Mouse (Mus musculus): Measurements from ENCODE around the gene Cntnap5c. TPM values are rescaled to one million over a fixed set of nuclear protein-coding genes. Genes with fewer than 3 reads are reported as not detected.
"Not testable (repeated sequence)": the region's sequence is repeated elsewhere in the genome, so short reads cannot be mapped to it uniquely, and the experiment has no call there.

Gene Cntnap5c
- polyA plus RNA-seq, 1 experiment from 2014 or later, result not detected

DNA sequence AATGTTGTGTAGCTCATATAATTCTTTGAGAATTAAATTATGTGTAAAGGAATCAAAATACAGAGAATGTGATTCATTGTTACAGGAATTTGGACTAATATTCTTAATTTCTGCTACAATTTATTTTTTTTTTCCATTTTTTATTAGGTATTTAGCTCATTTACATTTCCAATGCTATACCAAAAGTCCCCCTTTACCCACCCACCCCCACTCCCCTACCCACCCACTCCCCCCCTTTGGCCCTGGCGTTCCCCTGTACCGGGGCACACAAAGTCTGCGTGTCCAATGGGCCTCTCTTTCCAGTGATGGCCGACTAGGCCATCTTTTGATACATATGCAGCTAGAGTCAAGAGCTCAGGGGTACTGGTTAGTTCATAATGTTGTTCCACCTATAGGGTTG, 86.4 kb downstream of the Cntnap5c start:
- not testable (repeated sequence) for H3K27me3 ChIP-seq (replicated peaks); H3K9me3 ChIP-seq (replicated peaks); ATAC-seq; H3K4me2 ChIP-seq; H3K27ac ChIP-seq; H3K9ac ChIP-seq; H3K4me1 ChIP-seq; H3K36me3 ChIP-seq; H3K4me3 ChIP-seq
- WGBS (ENCODE audit: insufficient replicate concordance), result no CpG with 5 or more reads among the region's 4 CpGs

DNA sequence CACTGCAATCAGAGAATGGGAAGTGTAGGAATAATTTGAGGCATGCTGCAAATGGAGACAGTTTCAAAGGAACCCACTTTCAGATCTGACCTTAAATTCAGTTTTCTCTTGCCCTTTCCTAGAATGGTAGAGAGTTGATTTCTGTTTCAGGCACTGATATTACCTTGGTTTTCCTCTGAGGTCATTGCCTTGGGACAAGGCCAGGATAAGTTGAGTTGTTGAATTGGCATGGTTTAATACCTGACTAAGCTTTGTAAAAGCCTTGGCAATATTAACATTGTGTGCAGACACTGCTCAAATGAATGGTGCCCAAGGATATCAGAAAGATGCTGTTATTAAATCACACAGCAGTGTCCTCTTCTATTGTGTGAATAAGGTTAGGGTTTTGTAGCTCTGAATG, 96.6 kb downstream of the Cntnap5c start:
- H3K4me1 ChIP-seq, result no peaks in the 10 kb centered on the region
- H3K9me3 ChIP-seq (replicated peaks), result no peaks in the 10 kb centered on the region; the same call in 1 of the 2 replicates
- no peak overlapping the region for H3K4me2 ChIP-seq
- no peaks in the 10 kb centered on the region for H3K36me3 ChIP-seq
- no peak for ATAC-seq
- no peaks in the 10 kb centered on the region for H3K27me3 ChIP-seq (replicated peaks)
- no peak overlapping the region for H3K27ac ChIP-seq
- H3K4me3 ChIP-seq, result no peak overlapping the region
- no peak overlapping the region for H3K9ac ChIP-seq

DNA sequence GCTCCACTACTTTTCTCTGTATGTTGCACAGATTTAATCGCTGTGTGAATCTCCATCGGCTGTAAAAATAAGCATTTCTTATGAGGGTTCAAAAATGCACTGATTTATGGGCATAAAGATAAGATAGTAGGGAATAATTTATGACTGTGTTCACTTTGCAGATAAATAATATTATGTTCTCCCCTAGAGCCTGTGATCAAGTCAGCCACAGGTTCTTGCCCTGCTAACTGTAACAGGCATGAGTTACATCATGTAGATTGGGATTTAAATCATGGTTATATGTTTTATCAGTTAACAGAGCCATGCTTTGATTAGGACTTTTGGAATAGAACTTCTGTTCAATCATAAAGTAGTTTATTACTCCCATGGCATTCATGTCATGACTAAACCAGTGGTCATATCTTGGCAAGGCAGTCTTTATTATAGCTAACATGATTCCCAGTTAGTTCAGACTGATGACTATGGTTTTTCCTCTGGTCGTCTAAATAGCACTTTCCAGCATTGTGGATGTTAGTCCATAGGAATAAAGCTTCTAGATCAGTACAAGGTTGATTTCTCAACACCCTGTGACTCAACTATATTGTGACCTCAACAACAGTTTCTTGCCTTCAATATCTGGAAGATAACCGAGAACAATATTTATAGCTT, 118.5 kb downstream of the Cntnap5c start:
- no peak overlapping the region for H3K4me3 ChIP-seq
- no peak for ATAC-seq
- no peaks in the 10 kb centered on the region for H3K36me3 ChIP-seq
- H3K4me2 ChIP-seq, result no peak overlapping the region
- H3K4me1 ChIP-seq, result no peaks in the 10 kb centered on the region
- no peaks in the 10 kb centered on the region for H3K27me3 ChIP-seq (replicated peaks)
- no peak overlapping the region for H3K27ac ChIP-seq
- WGBS (ENCODE audit: insufficient replicate concordance), result 63% methylated on average over 4 of the region's 4 CpGs
- H3K9me3 ChIP-seq (replicated peaks), result no peaks in the 10 kb centered on the region
- H3K9ac ChIP-seq, result no peak overlapping the region

DNA sequence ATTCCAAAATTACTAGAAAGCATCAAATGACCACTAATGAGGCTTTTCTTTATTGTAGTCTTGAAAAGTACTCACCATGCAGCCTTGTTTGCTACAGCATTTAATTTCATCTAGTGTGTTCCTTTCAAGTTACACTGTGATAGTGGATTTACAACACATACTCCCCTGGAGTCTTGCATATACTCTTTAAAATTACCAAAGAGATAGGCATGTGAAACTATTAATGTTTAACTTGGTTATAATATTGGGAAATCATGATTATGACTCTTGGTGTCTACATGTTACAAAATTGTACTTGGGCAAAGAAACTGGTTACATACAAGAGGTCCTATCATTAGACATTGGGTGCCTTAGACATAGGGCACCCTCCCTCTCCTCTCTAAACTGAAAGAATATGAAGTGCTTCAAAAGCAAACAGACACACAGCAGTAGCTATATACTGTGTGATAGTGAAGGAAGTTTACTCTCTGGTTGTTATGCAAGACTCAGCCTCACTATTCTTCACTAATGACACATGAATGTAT, 142.5 kb downstream of the Cntnap5c start:
- Histone ChIP-seq H3K36me3 (no peaks in the 10 kb centered on the region), H3K9ac (no peak overlapping the region), H3K27me3 (replicated peaks) (no peaks in the 10 kb centered on the region), H3K9me3 (replicated peaks) (no peaks in the 10 kb centered on the region), H3K4me1 (no peaks in the 10 kb centered on the region), H3K27ac (no peak overlapping the region), H3K4me2 (no peak overlapping the region), H3K4me3 (no peak overlapping the region)
- no peak for ATAC-seq

DNA sequence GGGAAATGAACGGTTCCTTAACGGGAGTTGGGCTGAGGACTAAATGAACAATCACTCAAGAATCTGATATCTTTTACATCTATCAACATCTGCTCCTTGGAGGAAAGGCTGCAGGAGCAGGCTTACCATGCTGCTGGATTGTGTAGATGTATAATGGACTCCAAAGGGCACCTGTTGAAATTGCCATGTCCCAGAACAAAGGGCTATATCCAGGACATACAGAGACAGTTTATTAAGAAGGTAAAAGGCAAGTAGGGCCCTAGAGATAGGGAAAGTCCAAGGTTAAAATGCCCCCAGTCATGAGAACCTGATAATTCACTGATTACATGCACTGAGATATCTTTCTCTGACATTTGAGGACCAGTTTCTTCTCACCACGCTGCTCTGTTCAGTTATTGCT, 214.9 kb downstream of the Cntnap5c start:
- H3K36me3 ChIP-seq, result no peaks in the 10 kb centered on the region
- no peak overlapping the region for H3K4me3 ChIP-seq
- H3K4me1 ChIP-seq, result no peaks in the 10 kb centered on the region
- WGBS (ENCODE audit: insufficient replicate concordance), result 71% methylated on average over 3 of the region's 3 CpGs
- H3K27ac ChIP-seq, result no peak overlapping the region
- no peaks in the 10 kb centered on the region for H3K27me3 ChIP-seq (replicated peaks)
- 0 out of 2 replicates have a peak, but pooled peaks cover 11% of the 10 kb centered on the region for H3K9me3 ChIP-seq (replicated peaks)
- no peak overlapping the region for H3K9ac ChIP-seq
- no peak for ATAC-seq
- H3K4me2 ChIP-seq, result no peak overlapping the region

DNA sequence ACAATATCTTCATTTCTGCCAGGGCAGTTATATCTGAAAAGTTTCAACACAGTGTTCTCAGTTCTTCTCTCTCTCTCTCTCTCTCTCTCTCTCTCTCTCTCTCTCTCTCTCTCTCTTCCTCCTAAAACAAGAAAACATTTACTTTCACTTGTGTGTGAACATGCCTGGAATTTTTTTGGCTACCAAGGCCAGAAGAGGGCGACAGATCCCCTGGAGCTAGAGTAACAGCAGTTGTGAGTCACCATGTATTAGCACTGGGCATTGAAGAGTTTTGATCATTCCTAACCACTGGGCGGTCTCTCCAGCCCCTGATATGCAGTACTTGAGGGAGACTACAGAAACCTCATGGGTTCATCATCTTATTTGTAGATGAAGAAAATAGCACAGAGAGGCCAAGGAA, 219.1 kb downstream of the Cntnap5c start:
- no peaks in the 10 kb centered on the region for H3K36me3 ChIP-seq
- no peak for ATAC-seq
- no peak overlapping the region for H3K4me3 ChIP-seq
- no peak overlapping the region for H3K27ac ChIP-seq
- H3K4me1 ChIP-seq, result no peaks in the 10 kb centered on the region
- WGBS (ENCODE audit: insufficient replicate concordance), result 41% methylated on average over 2 of the region's 2 CpGs
- no peak overlapping the region for H3K4me2 ChIP-seq
- no peaks in the 10 kb centered on the region for H3K27me3 ChIP-seq (replicated peaks)
- no peaks in the 10 kb centered on the region for H3K9me3 ChIP-seq (replicated peaks)
- H3K9ac ChIP-seq, result no peak overlapping the region

DNA sequence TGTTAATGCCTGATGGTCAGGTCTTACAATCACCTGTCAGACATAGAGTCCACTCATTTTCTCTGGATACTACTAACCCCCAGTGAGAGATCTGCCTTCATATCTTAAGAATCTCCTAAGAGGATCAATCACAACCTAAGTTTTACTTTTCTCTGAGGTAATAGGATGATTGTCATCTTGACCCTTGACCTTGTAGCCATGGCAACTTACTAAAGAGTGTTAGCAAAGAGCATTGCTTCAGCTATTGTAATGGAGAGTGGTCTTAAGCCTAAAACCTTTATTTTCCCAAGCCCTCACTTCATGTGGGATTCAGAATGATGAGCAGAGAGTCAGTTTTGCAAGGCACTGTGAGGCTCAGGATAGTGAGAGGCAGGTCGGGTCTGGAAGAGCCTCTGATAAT, 227.1 kb downstream of the Cntnap5c start:
- H3K4me2 ChIP-seq, result no peak overlapping the region
- no peaks in the 10 kb centered on the region for H3K4me1 ChIP-seq
- WGBS (ENCODE audit: insufficient replicate concordance), result 32% methylated on average over 1 of the region's 1 CpGs
- no peaks in the 10 kb centered on the region for H3K27me3 ChIP-seq (replicated peaks)
- no peak for ATAC-seq
- no peak overlapping the region for H3K9ac ChIP-seq
- no peak overlapping the region for H3K4me3 ChIP-seq
- H3K27ac ChIP-seq, result no peak overlapping the region
- H3K36me3 ChIP-seq, result no peaks in the 10 kb centered on the region
- H3K9me3 ChIP-seq (replicated peaks), result no peaks in the 10 kb centered on the region

DNA sequence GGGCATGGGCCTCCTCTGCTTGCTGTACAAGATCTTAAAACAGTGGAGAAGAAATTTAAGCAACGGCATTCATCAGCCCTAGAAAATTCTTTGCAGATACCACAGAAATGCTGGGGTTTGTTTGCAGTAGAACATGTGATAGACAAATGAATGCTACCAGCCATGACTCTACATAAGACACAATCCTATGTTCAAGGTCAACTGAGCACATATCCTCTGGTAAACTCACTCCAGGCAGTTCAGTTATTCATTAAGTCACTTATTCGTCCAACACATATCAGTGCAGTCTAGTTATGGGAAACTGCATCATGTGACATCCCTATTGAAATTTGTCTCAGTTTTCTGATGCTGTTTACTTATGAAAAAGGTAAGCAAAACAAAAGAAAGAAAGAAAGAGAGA, 229.7 kb downstream of the Cntnap5c start:
- H3K4me2 ChIP-seq, result no peak overlapping the region
- H3K9ac ChIP-seq, result no peak overlapping the region
- no peaks in the 10 kb centered on the region for H3K27me3 ChIP-seq (replicated peaks)
- H3K4me3 ChIP-seq, result no peak overlapping the region
- H3K9me3 ChIP-seq (replicated peaks), result no peaks in the 10 kb centered on the region
- no peak for ATAC-seq
- H3K27ac ChIP-seq, result no peak overlapping the region
- H3K4me1 ChIP-seq, result no peaks in the 10 kb centered on the region
- 48% methylated on average over 2 of the region's 2 CpGs for WGBS (ENCODE audit: insufficient replicate concordance)
- no peaks in the 10 kb centered on the region for H3K36me3 ChIP-seq

DNA sequence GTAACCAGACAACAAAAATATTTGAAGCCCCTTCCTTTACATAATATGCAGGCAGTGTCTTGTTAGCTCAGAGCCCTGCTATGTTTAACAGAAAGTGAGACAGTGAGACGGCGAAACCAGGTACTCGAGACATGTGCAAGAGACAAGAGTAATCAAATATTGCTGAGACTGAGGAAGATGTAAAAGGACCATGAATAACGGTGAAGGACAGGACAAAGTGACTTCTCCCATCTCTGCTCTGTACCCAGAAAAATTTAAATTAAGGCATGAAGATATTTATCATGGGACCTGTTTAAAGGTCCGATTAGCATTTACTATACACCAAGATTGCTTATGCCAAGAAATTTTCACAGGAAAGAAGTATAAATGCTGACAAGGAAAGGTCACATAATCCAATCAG, 233.5 kb downstream of the Cntnap5c start:
- H3K4me2 ChIP-seq, result no peak overlapping the region
- no peaks in the 10 kb centered on the region for H3K36me3 ChIP-seq
- WGBS (ENCODE audit: insufficient replicate concordance), result 69% methylated on average over 5 of the region's 5 CpGs
- no peak overlapping the region for H3K9ac ChIP-seq
- H3K4me1 ChIP-seq, result no peaks in the 10 kb centered on the region
- no peak overlapping the region for H3K27ac ChIP-seq
- H3K27me3 ChIP-seq (replicated peaks), result no peaks in the 10 kb centered on the region
- no peak for ATAC-seq
- no peak overlapping the region for H3K4me3 ChIP-seq
- no peaks in the 10 kb centered on the region for H3K9me3 ChIP-seq (replicated peaks)

DNA sequence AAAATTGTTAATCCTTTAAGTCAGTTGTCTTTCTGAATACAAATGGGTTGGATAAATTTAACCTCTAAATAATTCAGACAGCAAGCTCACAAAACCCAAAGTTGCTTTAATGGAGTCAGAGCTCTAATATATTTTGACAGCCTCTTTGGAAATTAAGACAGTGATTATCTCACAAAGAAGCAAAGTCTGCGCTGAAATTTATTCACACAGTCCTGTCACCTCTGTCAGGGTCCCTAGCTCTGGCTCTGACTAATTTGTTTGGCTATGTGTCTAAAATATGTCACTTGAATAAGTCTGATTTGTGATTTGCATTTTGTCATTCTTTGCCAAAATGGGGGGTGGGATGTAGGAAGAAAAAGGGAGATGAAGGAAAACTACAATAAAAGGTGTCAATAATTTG, 234.0 kb downstream of the Cntnap5c start:
- Histone ChIP-seq H3K27me3 (replicated peaks) (no peaks in the 10 kb centered on the region), H3K9ac (no peak overlapping the region), H3K4me2 (no peak overlapping the region), H3K4me3 (no peak overlapping the region), H3K9me3 (replicated peaks) (no peaks in the 10 kb centered on the region), H3K4me1 (no peaks in the 10 kb centered on the region), H3K36me3 (no peaks in the 10 kb centered on the region), H3K27ac (no peak overlapping the region)
- ATAC-seq, result no peak
- whole genome bisulfite sequencing (ENCODE audit: insufficient replicate concordance), result 53% methylated on average over 1 of the region's 1 CpGs

DNA sequence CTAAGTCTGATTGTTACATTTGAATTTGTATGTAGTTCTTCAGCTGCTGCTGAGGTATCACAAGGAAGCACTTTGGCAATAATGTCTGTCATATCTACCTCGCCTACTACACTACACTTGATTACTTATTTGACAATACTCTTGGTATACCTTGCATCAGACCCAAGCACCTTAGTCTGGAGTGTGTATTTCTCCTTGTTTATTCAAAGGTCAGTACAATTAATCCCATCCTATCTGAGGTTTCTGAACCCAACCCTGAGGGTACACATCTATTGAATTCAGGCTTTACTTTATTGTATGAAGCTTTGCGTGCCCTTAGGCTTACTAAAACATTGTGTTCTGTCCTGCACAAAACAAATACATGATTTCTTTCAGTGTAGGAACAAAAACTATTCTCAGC, 235.1 kb downstream of the Cntnap5c start:
- Histone ChIP-seq H3K4me2 (no peak overlapping the region), H3K36me3 (no peaks in the 10 kb centered on the region), H3K27me3 (replicated peaks) (no peaks in the 10 kb centered on the region), H3K9me3 (replicated peaks) (no peaks in the 10 kb centered on the region), H3K27ac (no peak overlapping the region), H3K9ac (no peak overlapping the region), H3K4me3 (no peak overlapping the region), H3K4me1 (no peaks in the 10 kb centered on the region)
- 67% methylated on average over 2 of the region's 2 CpGs for WGBS (ENCODE audit: insufficient replicate concordance)
- ATAC-seq, result no peak

DNA sequence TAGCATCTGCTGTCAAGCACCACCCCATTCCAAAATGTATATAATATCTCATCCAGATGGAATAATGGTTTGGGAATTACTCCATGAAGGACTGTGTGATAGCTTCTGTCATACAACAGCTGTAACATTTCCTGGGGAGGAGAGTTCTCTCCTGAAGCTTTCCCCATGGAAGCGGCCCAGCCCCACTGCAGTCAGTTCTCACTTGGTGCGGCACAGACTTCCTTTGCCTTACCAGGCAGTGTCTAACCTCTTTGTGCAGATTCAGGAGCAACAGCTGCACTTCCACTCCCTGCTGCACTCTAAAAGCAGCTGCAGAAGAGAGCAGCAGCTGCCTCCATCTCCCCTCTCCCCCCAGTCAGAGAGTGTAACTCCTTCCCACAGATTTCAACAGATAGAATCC, 271.8 kb downstream of the Cntnap5c start:
- no peak overlapping the region for H3K4me2 ChIP-seq
- no peak for ATAC-seq
- no peak overlapping the region for H3K9ac ChIP-seq
- no peaks in the 10 kb centered on the region for H3K36me3 ChIP-seq
- WGBS (ENCODE audit: insufficient replicate concordance), result 60% methylated on average over 2 of the region's 2 CpGs
- H3K27me3 ChIP-seq (replicated peaks), result no peaks in the 10 kb centered on the region
- no peaks in the 10 kb centered on the region for H3K4me1 ChIP-seq
- H3K27ac ChIP-seq, result no peak overlapping the region
- no peak overlapping the region for H3K4me3 ChIP-seq
- no peaks in the 10 kb centered on the region for H3K9me3 ChIP-seq (replicated peaks)

DNA sequence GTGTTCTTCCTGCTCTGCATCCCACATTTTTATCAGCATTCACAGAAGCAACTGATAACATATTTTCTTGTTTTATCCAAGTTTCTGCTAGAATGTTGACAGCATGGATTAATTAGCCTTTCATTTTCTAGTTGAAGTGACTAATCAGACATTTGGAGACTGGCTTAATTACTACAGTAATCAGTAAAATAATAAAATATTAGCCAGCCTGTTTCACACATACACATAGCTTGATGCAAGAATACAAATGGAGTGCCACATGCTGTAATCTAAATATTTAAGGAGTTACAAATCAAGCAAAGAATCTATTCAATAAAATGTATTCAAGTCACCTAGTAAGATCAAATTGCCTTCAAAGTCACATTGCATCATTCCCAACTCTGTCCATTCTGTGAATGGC, 275.8 kb downstream of the Cntnap5c start:
- H3K9me3 ChIP-seq (replicated peaks), result no peaks in the 10 kb centered on the region
- no peak overlapping the region for H3K4me2 ChIP-seq
- no peaks in the 10 kb centered on the region for H3K36me3 ChIP-seq
- no peak for ATAC-seq
- H3K27me3 ChIP-seq (replicated peaks), result no peaks in the 10 kb centered on the region
- H3K4me1 ChIP-seq, result no peaks in the 10 kb centered on the region
- H3K9ac ChIP-seq, result no peak overlapping the region
- H3K4me3 ChIP-seq, result no peak overlapping the region
- H3K27ac ChIP-seq, result no peak overlapping the region
